Mouse (Mus musculus) midbrain, postnatal 0 days (tissue): Measurements from ENCODE around the gene Astn1. TPM values are rescaled to one million over a fixed set of nuclear protein-coding genes. Genes with fewer than 3 reads are reported as not detected.

Source experiments
- ATAC-seq: fragments of 200-750 bp; cut with Nextera tagmentation; 2 replicates; pipeline ENCODE4 v1.8.0; 2017; ENCODE audit warnings: moderate number of reproducible peaks, mild to moderate bottlenecking, moderate TSS enrichment, moderate library complexity; ENCODE audit not compliant: low FRiP score
- DNase-seq: peaks from one replicate; pipeline ENCODE4 v3.0.0-alpha.2; 2015; ENCODE audit warnings: low spot score
- H3K27ac ChIP-seq: fragments of 300-500 bp; sonication (generic); 2 replicates; pipeline ENCODE4 v1.5.1; 2014; ENCODE audit warnings: low read depth, mild to moderate bottlenecking, low read length, mixed read lengths
- H3K27me3 ChIP-seq: fragments of 300-500 bp; sonication (generic); 2 replicates; pipeline ENCODE4 v1.6.1; 2014; ENCODE audit warnings: low read length, control low read depth, mixed read lengths; ENCODE audit not compliant: insufficient read depth
- H3K36me3 ChIP-seq: fragments of 300-500 bp; sonication (generic); 2 replicates; pipeline ENCODE4 v1.6.1; 2014; ENCODE audit warnings: low read length, control low read depth, mixed read lengths; ENCODE audit not compliant: insufficient read depth
- H3K4me1 ChIP-seq: fragments of 300-500 bp; sonication (generic); 2 replicates; pipeline ENCODE4 v1.6.1; 2014; ENCODE audit warnings: mild to moderate bottlenecking, control low read depth, antibody characterized with exemption, low read length, mixed read lengths; ENCODE audit not compliant: insufficient read depth
- H3K4me2 ChIP-seq: fragments of 300-500 bp; sonication (generic); 2 replicates; pipeline ENCODE4 v1.6.1; 2014; ENCODE audit warnings: low read depth, mild to moderate bottlenecking, low read length, mixed read lengths; ENCODE audit not compliant: poor library complexity, severe bottlenecking
- H3K4me3 ChIP-seq: fragments of 300-500 bp; sonication (generic); 2 replicates; pipeline ENCODE4 v1.5.1; 2014; ENCODE audit warnings: low read depth, mild to moderate bottlenecking, low read length, moderate library complexity
- H3K9ac ChIP-seq: fragments of 300-500 bp; sonication (generic); replicated peaks from 2 replicates; pipeline ENCODE4 v1.6.1; 2014; ENCODE audit warnings: mild to moderate bottlenecking, low read length, moderate library complexity, mixed read lengths; ENCODE audit not compliant: poor library complexity, severe bottlenecking
- H3K9me3 ChIP-seq: fragments of 300-500 bp; sonication (generic); 2 replicates; pipeline ENCODE4 v1.6.1; 2016; ENCODE audit warnings: low read length, control low read depth
- CTCF ChIP-seq: IDR thresholded peaks from 2 replicates; pipeline ENCODE4 v1.5.1; 2016; ENCODE audit warnings: antibody characterized with exemption, mild to moderate bottlenecking
- WGBS: fragments of 180-500 bp; shearing (Covaris S2); extraction: QIAGEN DNeasy Blood & Tissue Kit; methylation state at CpG from one replicate; pipeline ENCODE4 v1.1.7; 2014; 5-methylcytosine and 5-hydroxymethylcytosine counted together
- polyA plus RNA-seq: library from polyadenylated mRNA; unstranded; fragments of >200 nt; fragmentation: Nextera tagmentation; extraction: Ambion mirVana; gene quantifications from 2 replicates; pipeline ENCODE4 v1.2.1, GENCODE M21; 2015
- total RNA-seq: library from RNA; depleted of rRNA; stranded (reverse); fragments of >200 nt; gene quantifications from 2 replicates; pipeline ENCODE4 v1.2.3, GENCODE M21; 2014

Astn1 gene
- total and polyA plus RNA-seq, 2 experiments from 2014 or later: 36.7 to 157 TPM

GRCm38 (mm10) chr1:158656986-158657385, 294.9 kb downstream of the Astn1 start:
- no peak overlapping the region for H3K4me2 ChIP-seq
- H3K27me3 ChIP-seq: no peaks in the 10 kb centered on the region
- DNase-seq (no peak), ATAC-seq (no peak)
- H3K4me1 ChIP-seq: no peaks in the 10 kb centered on the region
- no peak overlapping the region for H3K27ac ChIP-seq
- 95% methylated on average over 6 of the region's 6 CpGs for WGBS
- H3K36me3 ChIP-seq: peaks cover 18% of the 10 kb centered on the region
- no peak overlapping the region for H3K4me3 ChIP-seq
- H3K9ac ChIP-seq: no peak overlapping the region
- TF ChIP-seq CTCF: no peak
- no peaks in the 10 kb centered on the region for H3K9me3 ChIP-seq

GRCm38 (mm10) chr1:158666001-158666400, 303.9 kb downstream of the Astn1 start:
- DNase-seq: no peak
- Histone ChIP-seq H3K27ac (no peak overlapping the region), H3K9ac (no peak overlapping the region), H3K9me3 (no peaks in the 10 kb centered on the region), H3K36me3 (peaks cover 16% of the 10 kb centered on the region; the same call in 1 of the 2 replicates), H3K4me1 (no peaks in the 10 kb centered on the region), H3K4me3 (no peak overlapping the region), H3K27me3 (no peaks in the 10 kb centered on the region), H3K4me2 (no peak overlapping the region)
- no peak for TF ChIP-seq CTCF
- WGBS: 91% methylated on average over 3 of the region's 3 CpGs
- no peak for ATAC-seq

GRCm38 (mm10) chr1:158669971-158670592, 308.0 kb downstream of the Astn1 start:
- WGBS: 43% methylated on average over 3 of the region's 3 CpGs
- H3K27me3 ChIP-seq: no peaks in the 10 kb centered on the region
- TF ChIP-seq CTCF: peak; percentile 89
- no peaks in the 10 kb centered on the region for H3K4me1 ChIP-seq
- H3K36me3 ChIP-seq: peaks cover 30% of the 10 kb centered on the region
- H3K9ac ChIP-seq: no peak overlapping the region
- ATAC-seq (peak; percentile 47; the same call in 1 of the 2 replicates), DNase-seq (peak; percentile 81)
- H3K9me3 ChIP-seq: no peaks in the 10 kb centered on the region
- no peak overlapping the region for H3K4me2 ChIP-seq
- H3K4me3 ChIP-seq: no peak overlapping the region
- no peak overlapping the region for H3K27ac ChIP-seq

GRCm38 (mm10) chr1:158687726-158688125, 325.7 kb downstream of the Astn1 start:
- TF ChIP-seq CTCF: no peak
- peaks cover 24% of the 10 kb centered on the region; the same call in 1 of the 2 replicates for H3K36me3 ChIP-seq
- H3K9me3 ChIP-seq: no peaks in the 10 kb centered on the region

GRCm38 (mm10) chr1:158697423-158697822, 335.4 kb downstream of the Astn1 start:
- H3K9me3 ChIP-seq: no peaks in the 10 kb centered on the region
- no peak overlapping the region for H3K4me2 ChIP-seq
- no peak for TF ChIP-seq CTCF
- no peaks in the 10 kb centered on the region for H3K27me3 ChIP-seq
- 0 out of 2 replicates have a peak, but pooled peaks cover 2% of the 10 kb centered on the region for H3K36me3 ChIP-seq
- H3K9ac ChIP-seq: no peak overlapping the region
- H3K4me3 ChIP-seq: no peak overlapping the region
- no peak overlapping the region for H3K27ac ChIP-seq
- no peaks in the 10 kb centered on the region for H3K4me1 ChIP-seq
- DNase-seq: no peak
- WGBS: 73% methylated on average over 3 of the region's 3 CpGs
- ATAC-seq: no peak

More at GRCm38 (mm10) chr1:158687726-158688125, 325.7 kb downstream of the Astn1 start:
- Histone ChIP-seq H3K4me1 (no peaks in the 10 kb centered on the region), H3K27ac (no peak overlapping the region), H3K27me3 (no peaks in the 10 kb centered on the region), H3K9ac (no peak overlapping the region), H3K4me2 (no peak overlapping the region), H3K4me3 (no peak overlapping the region)
- WGBS: 76% methylated on average over 1 of the region's 1 CpGs
- ATAC-seq: no peak
- no peak for DNase-seq

DNA sequence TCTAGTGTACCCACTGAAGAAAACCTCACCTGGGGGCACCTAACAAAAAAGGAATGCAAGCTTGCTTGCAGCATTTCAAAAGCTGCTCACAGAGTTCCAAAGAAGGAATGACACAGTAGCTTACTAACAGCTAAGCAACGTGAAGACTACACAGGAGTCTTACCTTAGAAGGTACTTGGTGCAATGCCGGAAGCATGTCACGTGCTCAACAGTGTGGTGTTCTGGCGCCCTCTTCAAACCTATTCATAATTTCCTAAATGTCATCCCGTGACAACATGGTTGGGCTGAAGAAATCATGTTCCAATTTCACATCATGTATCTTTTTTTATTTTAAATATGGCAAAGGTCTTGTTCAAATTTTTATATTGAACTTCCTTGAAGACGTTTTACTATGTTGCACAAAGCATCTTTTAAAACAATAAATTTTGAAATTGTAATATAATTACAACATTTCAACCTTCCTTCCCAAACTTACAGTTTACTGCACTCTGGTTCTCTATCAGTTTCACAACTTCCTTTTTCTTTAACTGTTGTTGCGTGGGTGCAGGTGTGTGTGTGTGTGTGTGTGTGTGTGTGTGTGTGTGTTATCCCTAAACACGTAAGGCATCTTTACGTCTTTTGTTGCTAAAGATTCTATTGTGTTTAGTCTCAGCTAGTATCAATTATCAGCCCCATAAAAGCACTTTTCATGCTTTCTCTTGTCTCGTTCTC, 335.9 kb downstream of the Astn1 start:
- Histone ChIP-seq H3K4me1 (no peaks in the 10 kb centered on the region), H3K27me3 (no peaks in the 10 kb centered on the region), H3K27ac (no peak overlapping the region), H3K36me3 (0 out of 2 replicates have a peak, but pooled peaks cover 2% of the 10 kb centered on the region), H3K9ac (no peak overlapping the region), H3K4me3 (no peak overlapping the region), H3K4me2 (no peak overlapping the region), H3K9me3 (no peaks in the 10 kb centered on the region)
- WGBS: 87% methylated on average over 10 of the region's 10 CpGs
- TF ChIP-seq CTCF: no peak
- no peak for DNase-seq
- no peak for ATAC-seq
